Mouse (Mus musculus) liver, adult 2 months (tissue): Measurements from ENCODE around the gene Ptprn2. TPM values are rescaled to one million over a fixed set of nuclear protein-coding genes. Genes with fewer than 3 reads are reported as not detected.

Experiments
- DNase-seq: peaks from one replicate; pipeline ENCODE4 v3.0.0-alpha.2; 2011; ENCODE audit warnings: low read depth, low spot score; ENCODE audit errors: extremely low read depth
- H3K27ac ChIP-seq: fragments of 200-500 bp; replicated peaks from 2 replicates; pipeline ENCODE4 v1.5.1; 2012; ENCODE audit warnings: low read depth, mild to moderate bottlenecking, control low read depth, inconsistent platforms, low read length; ENCODE audit not compliant: insufficient read depth
- H3K27me3 ChIP-seq: fragments of 200-500 bp; 2 replicates; pipeline ENCODE4 v1.6.1; 2012; ENCODE audit warnings: mild to moderate bottlenecking, moderate library complexity, low read length, inconsistent platforms; ENCODE audit not compliant: control insufficient read depth, insufficient read depth
- H3K36me3 ChIP-seq: fragments of 200-500 bp; 2 replicates; pipeline ENCODE4 v1.6.1; 2012; ENCODE audit warnings: low read length, inconsistent platforms; ENCODE audit not compliant: control insufficient read depth, insufficient read depth
- H3K4me1 ChIP-seq: fragments of 200-500 bp; 2 replicates; pipeline ENCODE4 v1.6.1; 2011; ENCODE audit warnings: low read length; ENCODE audit not compliant: control insufficient read depth, insufficient read depth
- H3K4me3 ChIP-seq: fragments of 200-500 bp; 2 replicates; pipeline ENCODE4 v1.5.1; 2011; ENCODE audit warnings: low read depth, mild to moderate bottlenecking, control low read depth, low read length, moderate library complexity; ENCODE audit not compliant: insufficient read depth
- H3K79me2 ChIP-seq: fragments of 200-500 bp; 2 replicates; pipeline ENCODE4 v1.6.1; 2012; ENCODE audit warnings: inconsistent platforms, mild to moderate bottlenecking, low read length, moderate library complexity; ENCODE audit not compliant: control insufficient read depth, insufficient read depth
- H3K9ac ChIP-seq: fragments of 200-500 bp; 2 replicates; pipeline ENCODE4 v1.6.1; 2012; ENCODE audit warnings: low read depth, mild to moderate bottlenecking, control low read depth, inconsistent platforms, low read length
- CTCF ChIP-seq: fragments of 200-500 bp; IDR thresholded peaks from 2 replicates; pipeline ENCODE4 v1.5.1; 2011; ENCODE audit warnings: low read depth, low read length, control low read depth
- POLR2A ChIP-seq: fragments of 200-500 bp; IDR thresholded peaks from 2 replicates; pipeline ENCODE4 v1.6.1; 2011; ENCODE audit warnings: low read length, control low read depth; ENCODE audit not compliant: insufficient read depth; ENCODE audit errors: extremely low read depth
- WGBS: fragments of 180-500 bp; shearing (Covaris S2); methylation state at CpG from one replicate; pipeline ENCODE4 v1.1.7; 2018; 5-methylcytosine and 5-hydroxymethylcytosine counted together
- polyA plus RNA-seq: library from polyadenylated mRNA; depleted of rRNA; stranded (reverse); fragments of >200 nt; gene quantifications from 2 replicates; pipeline ENCODE4 v1.2.3, GENCODE M21; 2012
- total RNA-seq: library from RNA; depleted of rRNA; stranded (reverse); fragments of >200 nt; gene quantifications from 2 replicates; pipeline ENCODE4 v1.2.3, GENCODE M21; 2014

Gene Ptprn2
- total and polyA plus RNA-seq, 2 experiments: 0.06 TPM; not detected in 1

- no peak for DNase-seq
- Histone ChIP-seq H3K79me2 (no peaks in the 10 kb centered on the region), H3K27ac (no peak overlapping the region), H3K9ac (no peak overlapping the region), H3K27me3 (no peaks in the 10 kb centered on the region), H3K36me3 (no peaks in the 10 kb centered on the region), H3K4me3 (no peak overlapping the region), H3K4me1 (no peaks in the 10 kb centered on the region)
- TF ChIP-seq POLR2A (no peak), CTCF (no peak)
These were observed 96.3 kb downstream of the Ptprn2 start for GRCm38 (mm10) chr12:116581864-116582263.

DNA sequence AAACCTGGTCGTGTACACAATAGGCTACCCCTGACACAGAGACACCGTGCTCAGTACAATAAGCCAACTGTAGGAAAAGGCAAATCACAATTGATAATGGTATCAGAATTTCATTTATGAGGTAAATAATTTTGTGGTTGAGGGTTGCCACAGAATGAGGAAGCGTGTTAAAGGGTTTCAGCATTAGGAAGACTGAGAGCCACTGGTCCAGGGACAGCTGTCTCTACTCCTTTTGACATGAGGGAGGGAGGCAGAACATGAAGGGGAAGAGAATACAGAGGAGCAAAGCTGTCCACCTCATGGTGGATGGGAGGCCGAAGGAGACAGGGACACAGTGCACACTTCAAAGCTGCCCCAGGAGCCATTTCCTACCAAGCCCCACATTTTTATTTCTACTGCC is 97.3 kb downstream of the Ptprn2 start:
- no peaks in the 10 kb centered on the region for H3K27me3 ChIP-seq
- no peak overlapping the region for H3K27ac ChIP-seq
- no peaks in the 10 kb centered on the region for H3K79me2 ChIP-seq
- H3K4me3 ChIP-seq: no peak overlapping the region
- H3K9ac ChIP-seq: no peak overlapping the region
- no peaks in the 10 kb centered on the region for H3K4me1 ChIP-seq
- DNase-seq: no peak
- H3K36me3 ChIP-seq: no peaks in the 10 kb centered on the region
- TF ChIP-seq POLR2A: no peak
- no peak for TF ChIP-seq CTCF
- WGBS: 74% methylated on average over 4 of the region's 4 CpGs

DNA sequence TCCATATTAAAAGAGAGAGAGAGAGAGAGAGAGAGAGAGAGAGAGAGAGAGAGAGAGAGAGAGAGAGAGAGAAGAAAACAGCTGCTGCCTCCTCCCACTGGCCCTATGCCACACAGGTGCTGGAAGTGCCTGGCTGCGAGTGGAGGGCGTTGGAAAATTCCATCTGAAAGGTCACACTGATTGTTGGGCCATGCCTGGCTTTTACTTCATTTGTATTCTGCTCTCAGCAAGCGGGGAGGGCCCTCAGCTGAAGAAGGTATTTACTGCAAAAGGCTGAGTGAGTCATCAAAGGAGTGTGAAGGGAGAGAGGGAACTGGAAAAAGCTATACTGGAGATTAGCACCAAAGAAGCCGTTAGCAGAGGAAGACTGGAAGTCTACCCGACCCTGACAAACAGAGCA is 99.5 kb downstream of the Ptprn2 start:
- TF ChIP-seq POLR2A: no peak
- no peak for TF ChIP-seq CTCF
- Histone ChIP-seq H3K36me3 (no peaks in the 10 kb centered on the region), H3K79me2 (no peaks in the 10 kb centered on the region), H3K27me3 (no peaks in the 10 kb centered on the region), H3K27ac (no peak overlapping the region), H3K4me3 (no peak overlapping the region), H3K4me1 (no peaks in the 10 kb centered on the region), H3K9ac (no peak overlapping the region)
- no peak for DNase-seq
- WGBS: 26% methylated on average over 5 of the region's 5 CpGs

DNA sequence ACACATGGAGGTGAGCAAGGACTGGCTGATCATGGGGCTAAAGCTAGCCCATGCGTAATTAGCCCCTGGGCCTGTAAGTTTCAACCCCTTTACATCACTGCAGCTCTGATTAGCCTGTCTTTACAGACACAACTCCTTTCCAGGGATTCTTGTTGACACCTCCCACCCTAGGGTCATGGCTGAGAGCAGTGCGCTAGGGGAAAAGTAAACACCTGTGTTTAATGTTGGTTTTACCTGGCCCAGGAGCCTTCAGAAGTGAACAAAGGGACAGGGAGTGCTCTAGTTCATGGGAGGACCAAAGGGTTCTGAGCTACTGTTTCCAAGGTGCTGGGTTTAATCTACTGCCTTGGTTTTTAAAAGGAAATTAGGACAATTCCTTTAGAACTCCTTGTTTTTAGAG is 100.6 kb downstream of the Ptprn2 start:
- no peaks in the 10 kb centered on the region for H3K79me2 ChIP-seq
- TF ChIP-seq POLR2A (no peak), CTCF (no peak)
- no peak overlapping the region for H3K27ac ChIP-seq
- no peaks in the 10 kb centered on the region for H3K4me1 ChIP-seq
- H3K36me3 ChIP-seq: no peaks in the 10 kb centered on the region
- DNase-seq: no peak
- no peaks in the 10 kb centered on the region for H3K27me3 ChIP-seq
- no peak overlapping the region for H3K9ac ChIP-seq
- WGBS: 47% methylated on average over 2 of the region's 2 CpGs
- no peak overlapping the region for H3K4me3 ChIP-seq

DNA sequence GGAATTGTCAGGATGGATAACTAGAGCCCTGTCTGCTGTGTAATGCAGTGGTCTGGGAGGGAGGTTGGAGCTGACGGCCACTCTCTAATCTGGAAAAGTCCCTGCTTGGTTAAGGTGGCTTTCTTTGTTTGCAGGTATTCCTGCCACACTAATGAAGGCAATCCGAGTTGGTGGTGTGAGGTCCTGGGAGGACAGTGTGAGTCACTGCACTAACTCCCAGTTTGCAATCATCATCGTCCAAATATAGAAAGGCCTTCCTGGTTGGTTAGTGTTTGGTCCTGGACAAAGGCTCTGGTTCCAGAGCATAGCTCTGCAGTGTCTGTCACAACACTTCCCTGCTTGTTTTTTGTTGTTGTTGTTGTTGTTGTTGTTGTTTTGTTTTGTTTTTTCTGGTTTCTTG is 102.0 kb downstream of the Ptprn2 start:
- no peak overlapping the region for H3K4me3 ChIP-seq
- H3K27me3 ChIP-seq: no peaks in the 10 kb centered on the region
- DNase-seq: no peak
- TF ChIP-seq CTCF: no peak
- TF ChIP-seq POLR2A: no peak
- H3K36me3 ChIP-seq: no peaks in the 10 kb centered on the region
- no peaks in the 10 kb centered on the region for H3K4me1 ChIP-seq
- no peak overlapping the region for H3K9ac ChIP-seq
- no peak overlapping the region for H3K27ac ChIP-seq
- no peaks in the 10 kb centered on the region for H3K79me2 ChIP-seq
- 70% methylated on average over 3 of the region's 3 CpGs for WGBS

- no peak overlapping the region for H3K27ac ChIP-seq
- no peak overlapping the region for H3K9ac ChIP-seq
- no peak for TF ChIP-seq CTCF
- no peak for TF ChIP-seq POLR2A
- H3K79me2 ChIP-seq: no peaks in the 10 kb centered on the region
- no peaks in the 10 kb centered on the region for H3K4me1 ChIP-seq
- no peak for DNase-seq
- 90% methylated on average over 5 of the region's 5 CpGs for WGBS
- no peak overlapping the region for H3K4me3 ChIP-seq
- no peaks in the 10 kb centered on the region for H3K27me3 ChIP-seq
- H3K36me3 ChIP-seq: no peaks in the 10 kb centered on the region
These were observed 104.6 kb downstream of the Ptprn2 start for GRCm38 (mm10) chr12:116590076-116590475.
